Mouse (Mus musculus): ENCODE measurements at regions not wholly inside any gene's neighbourhood (a gene's known extent, or its start where the extent isn't known, plus 50 kb on each side); places are given as distances from the start of the nearest gene placed in this dataset.

- H3K27me3 ChIP-seq, result no peaks in the 10 kb centered on the region
- no peak for ATAC-seq (ENCODE audit: low FRiP score, low read depth)
- 28% methylated on average over 7 of the region's 7 CpGs for WGBS
- H3K4me2 ChIP-seq (replicated peaks), result no peak overlapping the region
- no peak overlapping the region for H3K9ac ChIP-seq (replicated peaks)
- H3K9me3 ChIP-seq, result no peaks in the 10 kb centered on the region
- no peaks in the 10 kb centered on the region for H3K36me3 ChIP-seq
- 0 out of 2 replicates have a peak, but pooled peaks cover 1% of the 10 kb centered on the region for H3K4me1 ChIP-seq
- no peak overlapping the region for H3K4me3 ChIP-seq
- no peak overlapping the region for H3K27ac ChIP-seq (replicated peaks)
Measured at GRCm38 (mm10) chr11:112050362-112050761, 731.7 kb upstream of the Sox9 start.

GRCm38 (mm10) chr11:112055591-112055990 is 726.4 kb upstream of the Sox9 start:
- ATAC-seq (ENCODE audit: low FRiP score, low read depth), result no peak
- Histone ChIP-seq H3K27me3 (no peaks in the 10 kb centered on the region), H3K36me3 (no peaks in the 10 kb centered on the region), H3K4me1 (no peaks in the 10 kb centered on the region; the same call in 1 of the 2 replicates), H3K27ac (replicated peaks) (no peak overlapping the region), H3K4me2 (replicated peaks) (no peak overlapping the region), H3K9ac (replicated peaks) (no peak overlapping the region), H3K4me3 (no peak overlapping the region), H3K9me3 (no peaks in the 10 kb centered on the region)
- 70% methylated on average over 6 of the region's 6 CpGs for WGBS

- H3K36me3 ChIP-seq, result no peaks in the 10 kb centered on the region
- H3K4me2 ChIP-seq (replicated peaks), result no peak overlapping the region
- H3K9me3 ChIP-seq, result no peaks in the 10 kb centered on the region
- H3K27me3 ChIP-seq, result no peaks in the 10 kb centered on the region
- H3K27ac ChIP-seq (replicated peaks), result no peak overlapping the region
- 81% methylated on average over 3 of the region's 3 CpGs for WGBS
- no peak overlapping the region for H3K9ac ChIP-seq (replicated peaks)
- H3K4me3 ChIP-seq, result no peak overlapping the region
- H3K4me1 ChIP-seq, result no peaks in the 10 kb centered on the region
- no peak for ATAC-seq (ENCODE audit: low FRiP score, low read depth)
Measured at GRCm38 (mm10) chr11:112067176-112067575, 714.8 kb upstream of the Sox9 start.

GRCm38 (mm10) chr11:112068821-112069220 is 713.2 kb upstream of the Sox9 start:
- no peak overlapping the region for H3K27ac ChIP-seq (replicated peaks)
- WGBS, result 88% methylated on average over 4 of the region's 4 CpGs
- no peak overlapping the region for H3K4me3 ChIP-seq
- no peaks in the 10 kb centered on the region for H3K27me3 ChIP-seq
- no peak overlapping the region for H3K4me2 ChIP-seq (replicated peaks)
- no peak for ATAC-seq (ENCODE audit: low FRiP score, low read depth)
- no peak overlapping the region for H3K9ac ChIP-seq (replicated peaks)
- no peaks in the 10 kb centered on the region for H3K36me3 ChIP-seq
- H3K4me1 ChIP-seq, result no peaks in the 10 kb centered on the region
- H3K9me3 ChIP-seq, result no peaks in the 10 kb centered on the region

- H3K4me2 ChIP-seq (replicated peaks), result no peak overlapping the region
- H3K36me3 ChIP-seq, result no peaks in the 10 kb centered on the region
- H3K9ac ChIP-seq (replicated peaks), result no peak overlapping the region
- H3K27ac ChIP-seq (replicated peaks), result no peak overlapping the region
- no peaks in the 10 kb centered on the region for H3K9me3 ChIP-seq
- H3K4me3 ChIP-seq, result no peak overlapping the region
- WGBS, result 88% methylated on average over 7 of the region's 7 CpGs
- H3K4me1 ChIP-seq, result no peaks in the 10 kb centered on the region
- ATAC-seq (ENCODE audit: low FRiP score, low read depth), result no peak
- no peaks in the 10 kb centered on the region for H3K27me3 ChIP-seq
Measured at GRCm38 (mm10) chr11:112071571-112071970, 710.5 kb upstream of the Sox9 start.

GRCm38 (mm10) chr11:112081386-112081785 is 700.6 kb upstream of the Sox9 start:
- 98% methylated on average over 4 of the region's 4 CpGs for WGBS
- Histone ChIP-seq H3K27ac (replicated peaks) (no peak overlapping the region), H3K36me3 (no peaks in the 10 kb centered on the region), H3K27me3 (no peaks in the 10 kb centered on the region), H3K9ac (replicated peaks) (no peak overlapping the region), H3K4me3 (no peak overlapping the region), H3K9me3 (no peaks in the 10 kb centered on the region), H3K4me1 (no peaks in the 10 kb centered on the region), H3K4me2 (replicated peaks) (no peak overlapping the region)
- ATAC-seq (ENCODE audit: low FRiP score, low read depth), result no peak

GRCm38 (mm10) chr11:112083019-112083418 is 699.0 kb upstream of the Sox9 start:
- H3K9ac ChIP-seq (replicated peaks), result no peak overlapping the region
- H3K4me3 ChIP-seq, result no peak overlapping the region
- H3K27me3 ChIP-seq, result no peaks in the 10 kb centered on the region
- no peak overlapping the region for H3K27ac ChIP-seq (replicated peaks)
- no peaks in the 10 kb centered on the region for H3K4me1 ChIP-seq
- no peaks in the 10 kb centered on the region for H3K9me3 ChIP-seq
- 34% methylated on average over 4 of the region's 4 CpGs for WGBS
- no peak for ATAC-seq (ENCODE audit: low FRiP score, low read depth)
- H3K36me3 ChIP-seq, result no peaks in the 10 kb centered on the region
- H3K4me2 ChIP-seq (replicated peaks), result no peak overlapping the region

- Histone ChIP-seq H3K4me1 (no peaks in the 10 kb centered on the region), H3K36me3 (no peaks in the 10 kb centered on the region), H3K9me3 (no peaks in the 10 kb centered on the region), H3K27me3 (no peaks in the 10 kb centered on the region), H3K9ac (replicated peaks) (no peak overlapping the region), H3K27ac (replicated peaks) (no peak overlapping the region), H3K4me2 (replicated peaks) (no peak overlapping the region), H3K4me3 (no peak overlapping the region)
- 89% methylated on average over 8 of the region's 8 CpGs for WGBS
- no peak for ATAC-seq (ENCODE audit: low FRiP score, low read depth)
Measured at GRCm38 (mm10) chr11:112092168-112092567, 689.9 kb upstream of the Sox9 start.

- H3K9ac ChIP-seq (replicated peaks), result no peak overlapping the region
- 38% methylated on average over 3 of the region's 3 CpGs for WGBS
- no peak overlapping the region for H3K27ac ChIP-seq (replicated peaks)
- ATAC-seq (ENCODE audit: low FRiP score, low read depth), result no peak
- no peaks in the 10 kb centered on the region for H3K27me3 ChIP-seq
- H3K36me3 ChIP-seq, result no peaks in the 10 kb centered on the region
- no peaks in the 10 kb centered on the region for H3K4me1 ChIP-seq
- no peaks in the 10 kb centered on the region for H3K9me3 ChIP-seq
- no peak overlapping the region for H3K4me3 ChIP-seq
- H3K4me2 ChIP-seq (replicated peaks), result no peak overlapping the region
Measured at GRCm38 (mm10) chr11:112095009-112095408, 687.0 kb upstream of the Sox9 start.

- no peak overlapping the region for H3K27ac ChIP-seq (replicated peaks)
- H3K27me3 ChIP-seq, result peaks cover 3% of the 10 kb centered on the region; the same call in 1 of the 2 replicates
- H3K9me3 ChIP-seq, result no peaks in the 10 kb centered on the region
- no peaks in the 10 kb centered on the region for H3K36me3 ChIP-seq
- no peak overlapping the region for H3K4me3 ChIP-seq
- no peak overlapping the region for H3K9ac ChIP-seq (replicated peaks)
- H3K4me1 ChIP-seq, result no peaks in the 10 kb centered on the region
- WGBS, result 28% methylated on average over 1 of the region's 1 CpGs
- no peak for ATAC-seq (ENCODE audit: low FRiP score, low read depth)
- H3K4me2 ChIP-seq (replicated peaks), result no peak overlapping the region
Measured at GRCm38 (mm10) chr11:112098161-112098560, 683.9 kb upstream of the Sox9 start.

- no peaks in the 10 kb centered on the region for H3K36me3 ChIP-seq
- H3K4me2 ChIP-seq (replicated peaks), result no peak overlapping the region
- no peak overlapping the region for H3K27ac ChIP-seq (replicated peaks)
- H3K9ac ChIP-seq (replicated peaks), result no peak overlapping the region
- no peaks in the 10 kb centered on the region for H3K9me3 ChIP-seq
- H3K4me3 ChIP-seq, result no peak overlapping the region
- H3K4me1 ChIP-seq, result no peaks in the 10 kb centered on the region
- peaks cover 3% of the 10 kb centered on the region; the same call in 1 of the 2 replicates for H3K27me3 ChIP-seq
- 45% methylated on average over 2 of the region's 2 CpGs for WGBS
- no peak for ATAC-seq (ENCODE audit: low FRiP score, low read depth)
Measured at GRCm38 (mm10) chr11:112103252-112103651, 678.8 kb upstream of the Sox9 start.

- no peak overlapping the region for H3K27ac ChIP-seq (replicated peaks)
- 75% methylated on average over 4 of the region's 4 CpGs for WGBS
- H3K9ac ChIP-seq (replicated peaks), result no peak overlapping the region
- H3K27me3 ChIP-seq, result no peaks in the 10 kb centered on the region
- no peaks in the 10 kb centered on the region for H3K36me3 ChIP-seq
- H3K4me3 ChIP-seq, result no peak overlapping the region
- ATAC-seq (ENCODE audit: low FRiP score, low read depth), result no peak
- no peak overlapping the region for H3K4me2 ChIP-seq (replicated peaks)
- no peaks in the 10 kb centered on the region for H3K4me1 ChIP-seq
- no peaks in the 10 kb centered on the region for H3K9me3 ChIP-seq
Measured at GRCm38 (mm10) chr11:112106891-112107290, 675.1 kb upstream of the Sox9 start.

GRCm38 (mm10) chr11:112107314-112107713 is 674.7 kb upstream of the Sox9 start:
- Histone ChIP-seq H3K27me3 (no peaks in the 10 kb centered on the region), H3K9me3 (no peaks in the 10 kb centered on the region), H3K4me1 (no peaks in the 10 kb centered on the region), H3K36me3 (no peaks in the 10 kb centered on the region), H3K4me3 (no peak overlapping the region), H3K9ac (replicated peaks) (no peak overlapping the region), H3K27ac (replicated peaks) (no peak overlapping the region), H3K4me2 (replicated peaks) (no peak overlapping the region)
- ATAC-seq (ENCODE audit: low FRiP score, low read depth), result no peak
- WGBS, result 83% methylated on average over 7 of the region's 7 CpGs
